9 mouse cellular contexts compared by ENCODE assay signal in the genomic region with DNA sequence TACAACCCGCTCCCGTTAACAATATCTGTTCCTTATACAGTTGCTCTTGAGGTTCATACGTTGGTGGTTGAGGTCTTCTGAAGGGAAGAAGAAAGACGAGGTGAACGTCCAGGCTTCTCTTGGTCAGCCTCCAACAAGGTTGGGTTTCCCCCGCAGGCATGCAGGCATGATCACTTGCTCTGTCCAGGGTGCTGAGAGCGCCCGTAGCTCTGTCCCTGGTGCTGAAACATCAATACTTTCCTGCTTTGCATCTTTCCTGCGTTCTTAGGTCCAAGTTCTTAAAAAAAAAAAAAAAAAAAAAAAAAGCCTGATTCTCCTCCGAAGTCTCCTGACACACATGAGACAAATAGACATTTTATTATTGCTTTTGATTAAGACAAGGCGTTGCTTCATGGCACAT. TPM values are rescaled to one million over a fixed set of nuclear protein-coding genes. Genes with fewer than 3 reads are reported as not detected.
DNase-seq lines count a peak whose midpoint lies in the region; ATAC-seq and TF ChIP-seq lines count a peak whose summit lies in the region.
"Had no signal": no experiment of that assay in that cellular context is flagged by ENCODE, and none has a peak within 500 bp of the region (broad histone marks: within the 10 kb centered on the region; RNA-seq: fewer than 3 reads in every experiment).

No protein-coding gene starts in this region.

- TF ChIP-seq CTCF in heart, adult 2 months (IDR thresholded peaks at IDR 0.05): no peak

- TF ChIP-seq EP300 in heart, adult 2 months (IDR thresholded peaks at IDR 0.05; ENCODE audit: insufficient read depth, low read depth, low read length): peak; percentile 76; the same call in 1 of the 2 replicates

- H3K27ac ChIP-seq in heart, adult 2 months: no peak overlapping the region
- H3K27ac ChIP-seq in heart, embryonic 11.5 days (ENCODE audit: low read depth, low read length): no peak overlapping the region
- H3K27ac ChIP-seq in hindbrain, embryonic 12.5 days: no peak overlapping the region

- H3K36me3 ChIP-seq in heart, adult 2 months (ENCODE audit: control insufficient read depth, insufficient read depth, low read length): no peaks in the 10 kb centered on the region
- H3K36me3 ChIP-seq in heart, embryonic 11.5 days (ENCODE audit: control insufficient read depth, insufficient read depth, low read length): no peaks in the 10 kb centered on the region
- H3K36me3 ChIP-seq in hindbrain, embryonic 12.5 days: no peaks in the 10 kb centered on the region

- 3% methylated on average over 11 of the region's 11 CpGs for WGBS in heart, adult 2 months
- under 1% methylated on average over 11 of the region's 11 CpGs for WGBS in heart, embryonic 11.5 days (ENCODE audit: insufficient replicate concordance)
- 4% methylated on average over 11 of the region's 11 CpGs for WGBS in hindbrain, embryonic 12.5 days

- peak; percentile 56 to 79 for DNase-seq in heart, adult 2 months
- DNase-seq in Muller cell, postnatal 12 days (ENCODE audit: inconsistent ontology term): peak; percentile 72
- peak; percentile 83 for DNase-seq in embryo, embryonic 9.5 days (ENCODE audit: extremely low spot score)
- peak; percentile 85 for DNase-seq in lung, postnatal 14 days
- peak; percentile 87 for DNase-seq in ovary, postnatal 10 days (ENCODE audit: low spot score)

- no peak overlapping the region for H3K9ac ChIP-seq in heart, adult 2 months (ENCODE audit: low read depth, low read length)
- H3K9ac ChIP-seq in heart, embryonic 11.5 days (ENCODE audit: low read depth, low read length): no peak overlapping the region
- H3K9ac ChIP-seq in hindbrain, embryonic 12.5 days: no peak overlapping the region

- H3K4me1 ChIP-seq in heart, adult 2 months (ENCODE audit: control insufficient read depth, insufficient read depth, low read length): no peaks in the 10 kb centered on the region
- H3K4me1 ChIP-seq in heart, embryonic 11.5 days (ENCODE audit: control insufficient read depth, insufficient read depth, low read length): peaks cover 42% of the 10 kb centered on the region
- peaks cover 44% of the 10 kb centered on the region for H3K4me1 ChIP-seq in hindbrain, embryonic 12.5 days

- no peak for ATAC-seq in heart, embryonic 11.5 days (replicated peaks; ENCODE audit: insufficient number of reproducible peaks, low FRiP score, low TSS enrichment)
- ATAC-seq in hindbrain, embryonic 12.5 days (ENCODE audit: low FRiP score): no peak
- no peak for ATAC-seq in inflammation-experienced regulatory T-cells, adult 6 months

- no peak for TF ChIP-seq POLR2A in heart, adult 2 months (IDR thresholded peaks at IDR 0.05; ENCODE audit: insufficient read depth, low read depth, low read length)

- intact Hi-C loops in heart, adult 2 months (cut with DNase I): no loop called here

- H3K79me2 ChIP-seq in heart, adult 2 months (replicated peaks; ENCODE audit: control insufficient read depth, insufficient read depth, low read length): no peaks in the 10 kb centered on the region

- no peaks in the 10 kb centered on the region for H3K9me3 ChIP-seq in heart, embryonic 11.5 days (replicated peaks; ENCODE audit: control insufficient read depth, low read length)
- H3K9me3 ChIP-seq in hindbrain, embryonic 12.5 days (replicated peaks): no peaks in the 10 kb centered on the region

- H3K4me3 ChIP-seq in heart, adult 2 months: no peak overlapping the region
- H3K4me3 ChIP-seq in heart, embryonic 11.5 days (ENCODE audit: low read depth, low read length): no peak overlapping the region
- no peak overlapping the region for H3K4me3 ChIP-seq in hindbrain, embryonic 12.5 days

- H3K27me3 ChIP-seq in heart, adult 2 months (ENCODE audit: control insufficient read depth, insufficient read depth, low read length): peaks cover 11% of the 10 kb centered on the region
- peaks cover 26% of the 10 kb centered on the region for H3K27me3 ChIP-seq in heart, embryonic 11.5 days (ENCODE audit: control insufficient read depth, insufficient read depth, low read length)
- H3K27me3 ChIP-seq in hindbrain, embryonic 12.5 days: peaks cover 4% of the 10 kb centered on the region; the same call in 1 of the 2 replicates

- no peak overlapping the region for H3K4me2 ChIP-seq in heart, embryonic 11.5 days
- peak overlapping the region; percentile 62 for H3K4me2 ChIP-seq in hindbrain, embryonic 12.5 days (replicated peaks)

RNA-seq across cellular contexts. Expression of gene Lin28a, which starts 2.0 kb away (rescaled TPM):
- total RNA-seq in heart, adult 2 months (2021): not detected
- not detected in 2 replicates for polyA plus RNA-seq in heart, adult 2 months (2012; rRNA removed)
- 0.21 and 0.30 TPM in 2 replicates for polyA plus RNA-seq in heart, embryonic 11.5 days (2014; fragmentation: Nextera tagmentation; extraction: Ambion mirVana)
- polyA plus RNA-seq in hindbrain, embryonic 12.5 days (2016; fragmentation: Nextera tagmentation; extraction: Ambion mirVana): 1.4 TPM in 2 replicates
- under 1 TPM in 1 of 3 experiments, not detected in 2; 0.16 TPM for polyA plus RNA-seq in inflammation-experienced regulatory T-cells, adult 6 months (2017; shearing (Covaris generic))
- total RNA-seq: left cerebral cortex, adult 18-20 months had no signal

RNA-seq across cellular contexts. Expression of gene Dhdds, which starts 19.9 kb away (rescaled TPM):
- total RNA-seq in heart, adult 2 months (2021): 10 to 100 TPM; 28.3 to 28.8 TPM
- polyA plus RNA-seq in heart, adult 2 months (2012; rRNA removed): 21.6 and 34.2 TPM in 2 replicates
- 35.3 and 35.6 TPM in 2 replicates for polyA plus RNA-seq in heart, embryonic 11.5 days (2014; fragmentation: Nextera tagmentation; extraction: Ambion mirVana)
- polyA plus RNA-seq in hindbrain, embryonic 12.5 days (2016; fragmentation: Nextera tagmentation; extraction: Ambion mirVana): 43.1 and 44.1 TPM in 2 replicates
- 10 to 100 TPM; 16.1 to 22.4 (median 18.6) TPM for polyA plus RNA-seq in inflammation-experienced regulatory T-cells, adult 6 months (2017; shearing (Covaris generic))

RNA-seq across cellular contexts. Expression of gene Zfp683, which starts 33.0 kb away (rescaled TPM):
- total RNA-seq in heart, adult 2 months (2021): not detected
- polyA plus RNA-seq in heart, adult 2 months (2012; rRNA removed): not detected in 2 replicates
- not detected in 2 replicates for polyA plus RNA-seq in heart, embryonic 11.5 days (2014; fragmentation: Nextera tagmentation; extraction: Ambion mirVana)
- polyA plus RNA-seq in hindbrain, embryonic 12.5 days (2016; fragmentation: Nextera tagmentation; extraction: Ambion mirVana): not detected in 2 replicates
- polyA plus RNA-seq in inflammation-experienced regulatory T-cells, adult 6 months (2017; shearing (Covaris generic)): 1 to 10 TPM in 1 of 3 experiments, under 1 TPM in 2; 0.80 to 1.1 (median 0.94) TPM
- total RNA-seq: left cerebral cortex, adult 18-20 months had no signal

RNA-seq across cellular contexts. Expression of gene Crybg2, which starts 40.0 kb away (rescaled TPM):
- total RNA-seq in heart, adult 2 months (2021): not detected
- 0.49 TPM in 1 of 2 replicates, not detected in the other for polyA plus RNA-seq in heart, adult 2 months (2012; rRNA removed)
- polyA plus RNA-seq in heart, embryonic 11.5 days (2014; fragmentation: Nextera tagmentation; extraction: Ambion mirVana): 0.52 and 1.1 TPM in 2 replicates
- 2.3 and 2.5 TPM in 2 replicates for polyA plus RNA-seq in hindbrain, embryonic 12.5 days (2016; fragmentation: Nextera tagmentation; extraction: Ambion mirVana)
- polyA plus RNA-seq in inflammation-experienced regulatory T-cells, adult 6 months (2017; shearing (Covaris generic)): 10 to 100 TPM; 10.8 to 23.3 (median 14.1) TPM

RNA-seq across cellular contexts. Expression of gene Hmgn2, which starts 52.2 kb away (rescaled TPM):
- total RNA-seq in heart, adult 2 months (2021): 100 to 1,000 TPM in 1 of 2 experiments, 10 to 100 TPM in 1; 92.3 to 109 TPM
- 23.1 and 59.6 TPM in 2 replicates for polyA plus RNA-seq in heart, adult 2 months (2012; rRNA removed)
- 2,081 and 2,101 TPM in 2 replicates for polyA plus RNA-seq in heart, embryonic 11.5 days (2014; fragmentation: Nextera tagmentation; extraction: Ambion mirVana)
- polyA plus RNA-seq in hindbrain, embryonic 12.5 days (2016; fragmentation: Nextera tagmentation; extraction: Ambion mirVana): 2,290 and 2,342 TPM in 2 replicates
- polyA plus RNA-seq in inflammation-experienced regulatory T-cells, adult 6 months (2017; shearing (Covaris generic)): 100 to 1,000 TPM; 371 to 949 (median 420) TPM
